8 mouse cellular contexts compared by ENCODE assay signal in genomic region chrX:151802328-151802955, GRCm38 (mm10). TPM values are rescaled to one million over a fixed set of nuclear protein-coding genes. Genes with fewer than 3 reads are reported as not detected.
DNase-seq lines count a peak whose midpoint lies in the region; ATAC-seq and TF ChIP-seq lines count a peak whose summit lies in the region.

No protein-coding gene starts in this region.

- TF ChIP-seq CTCF in gastrocnemius, adult 2 months (IDR thresholded peaks at IDR 0.05): no peak

- no peak overlapping the region for H3ac ChIP-seq in myocyte (ENCODE audit: control insufficient read depth, insufficient read length)

- no peak for ATAC-seq in hindbrain, embryonic 16.5 days

- intact Hi-C loops in gastrocnemius, adult 2 months (cut with DNase I): loop anchor here (10.0 kb wide), 2 partner anchors 212 to 988 kb away; partner anchors contain the start of genes Maged2, Ribc1 and Smc1a

- H3K27ac ChIP-seq in gastrocnemius, adult 2 months: peak overlapping the region; percentile 98
- H3K27ac ChIP-seq in hindbrain, embryonic 16.5 days (ENCODE audit: low read depth, low read length): peak overlapping the region; percentile 86

- no peaks in the 10 kb centered on the region; the same call in 1 of the 2 replicates for H3K27me3 ChIP-seq in hindbrain, embryonic 16.5 days (replicated peaks; ENCODE audit: control insufficient read depth, insufficient read depth, low read length)
- no peaks in the 10 kb centered on the region for H3K27me3 ChIP-seq in myocyte (ENCODE audit: control insufficient read depth, insufficient read depth, insufficient read length)

- no peaks in the 10 kb centered on the region for H3K36me3 ChIP-seq in hindbrain, embryonic 16.5 days (ENCODE audit: control insufficient read depth, insufficient read depth, low read length)
- no peaks in the 10 kb centered on the region for H3K36me3 ChIP-seq in myocyte (ENCODE audit: control insufficient read depth, insufficient read depth)

- H3K4me1 ChIP-seq in hindbrain, embryonic 16.5 days (ENCODE audit: control insufficient read depth, insufficient read depth, low read depth, low read length): peaks cover 7% of the 10 kb centered on the region

- DNase-seq in gastrocnemius, adult 2 months: no peak
- DNase-seq in gastrocnemius, postnatal 25 days: no peak
- peak; percentile 6 for DNase-seq in thymus, postnatal 14 days
- DNase-seq in thymus, postnatal 36 days: no peak
- no peak for DNase-seq in left cerebral cortex, adult 8-10 months (ENCODE audit: low spot score in 2 of 2)
- no peak for DNase-seq in ovary, postnatal 10 days (ENCODE audit: low spot score)

- 27% methylated on average over 13 of the region's 13 CpGs for WGBS in hindbrain, embryonic 16.5 days

- TF ChIP-seq POLR2A in myocyte (IDR thresholded peaks at IDR 0.05; ENCODE audit: insufficient read length, low read depth): no peak

- peaks cover 47% of the 10 kb centered on the region for H3K79me2 ChIP-seq in myocyte (ENCODE audit: control insufficient read depth, insufficient read depth)

- H3K4me3 ChIP-seq in gastrocnemius, adult 2 months: peak overlapping the region; percentile 88
- H3K4me3 ChIP-seq in hindbrain, embryonic 16.5 days (ENCODE audit: low read length): peak overlapping the region; percentile 42
- peak overlapping the region; percentile 88 for H3K4me3 ChIP-seq in myocyte

- H3K4me2 ChIP-seq in hindbrain, embryonic 16.5 days (ENCODE audit: low read length): peak overlapping the region; percentile 52
- H3K4me2 ChIP-seq in myocyte (ENCODE audit: low read depth): peak overlapping the region; percentile 86

- peak overlapping the region; percentile 55 for H3K9ac ChIP-seq in hindbrain, embryonic 16.5 days (ENCODE audit: low read depth, low read length)

- no peaks in the 10 kb centered on the region for H3K9me3 ChIP-seq in hindbrain, embryonic 16.5 days (ENCODE audit: control insufficient read depth, low read length)

TF ChIP-seq in myocyte, 11 proteins besides CTCF, POLR2A, EP300 and RAD21:
- no peak for TF ChIP-seq MYOG (IDR thresholded peaks at IDR 0.05; ENCODE audit: control insufficient read depth in 1 of 3, insufficient read depth in 1 of 3, insufficient read length in 2 of 3, low read depth in 2 of 3)

RNA-seq across cellular contexts. Expression of gene Huwe1, which starts 1.8 kb away (rescaled TPM):
- total RNA-seq in gastrocnemius, adult 2 months (2021): 100 to 1,000 TPM; 113 to 116 TPM
- 100 to 1,000 TPM; 114 to 123 TPM for total RNA-seq in gastrocnemius, postnatal 25 days (2021)
- polyA plus RNA-seq in hindbrain, embryonic 16.5 days (2015; fragmentation: Nextera tagmentation; extraction: Ambion mirVana): 38.1 and 47.6 TPM in 2 replicates
- 40.3 TPM for polyA plus RNA-seq in myocyte (2012; fragmentation: generic; extraction: Trizol)
- 100 to 1,000 TPM; 244 to 305 (median 271) TPM for total RNA-seq in left cerebral cortex, adult 8-10 months (2022)
